Mouse (Mus musculus): Measurements from ENCODE around the gene Kcnk13. TPM values are rescaled to one million over a fixed set of nuclear protein-coding genes. Genes with fewer than 3 reads are reported as not detected.

The Kcnk13 gene
- total and polyA plus RNA-seq, 3 experiments, result 0.13 TPM; not detected in 2

DNA sequence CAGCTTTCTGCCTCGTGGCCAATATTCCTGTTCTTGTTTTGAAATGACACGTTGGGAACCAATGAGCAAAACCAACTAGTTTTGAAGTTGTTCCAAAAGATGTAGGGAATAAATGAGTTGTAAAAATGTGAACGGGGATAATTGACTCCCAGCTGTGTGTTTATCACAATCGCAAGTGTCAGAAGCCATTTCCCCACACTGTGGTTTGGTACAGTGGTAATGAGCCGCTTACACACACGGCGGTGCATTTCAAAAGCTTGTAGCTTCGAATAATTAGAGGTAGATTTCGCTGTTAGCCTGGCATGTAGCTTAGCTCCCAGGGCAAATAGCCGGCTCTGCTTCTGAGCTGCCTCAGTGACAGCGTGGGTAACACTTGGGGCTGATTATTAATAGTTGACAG is 61.4 kb downstream of the Kcnk13 start:
- H3K4me3 ChIP-seq (replicated peaks in 1 of 3; ENCODE audit: low read depth in 2 of 3, low read length in 2 of 3, poor library complexity in 1 of 3), result no peak overlapping the region
- H3K4me1 ChIP-seq (ENCODE audit: control insufficient read depth in 1 of 2, insufficient read depth in 2 of 2), result peaks cover 10 to 35% of the 10 kb centered on the region in 2 experiments
- H3K27me3 ChIP-seq (replicated peaks), result no peaks in the 10 kb centered on the region
- in situ Hi-C loops (cut with MboI; ENCODE audit: low pct_ligation_motif_present, low pct_unique_long_range_greater_than_20kb, low sequenced_read_pairs) (no loop called here), dilution Hi-C loops (cut with MboI; ENCODE audit: extremely low pct_ligation_motif_present, extremely low pct_unique_long_range_greater_than_20kb, low sequenced_read_pairs) (no loop called here)
- H3K27ac ChIP-seq (ENCODE audit: insufficient read depth, low read depth), result no peak overlapping the region
- H3K36me3 ChIP-seq (replicated peaks in 1 of 2; ENCODE audit: control insufficient read depth in 1 of 2, insufficient read depth in 1 of 2, low read length in 1 of 2), result no peaks in the 10 kb centered on the region
- no peak overlapping the region for H3K9ac ChIP-seq (ENCODE audit: insufficient read depth, low read depth)
- no peaks in the 10 kb centered on the region for H3K79me2 ChIP-seq (replicated peaks; ENCODE audit: control insufficient read depth, extremely low read depth, insufficient read depth, poor library complexity, severe bottlenecking)
- DNase-seq (ENCODE audit: extremely low read depth), result no peak
- no peaks in the 10 kb centered on the region for H3K9me3 ChIP-seq (replicated peaks; ENCODE audit: low read length)
- TF ChIP-seq BHLHE40 (IDR thresholded peaks at IDR 0.05; ENCODE audit: low read depth, low read length) (no peak), ELF1 (IDR thresholded peaks at IDR 0.05; ENCODE audit: low read depth, low read length) (no peak), CHD1 (IDR thresholded peaks at IDR 0.05; ENCODE audit: low read depth, low read length) (no peak)
- no peak overlapping the region for H3K4me2 ChIP-seq (ENCODE audit: insufficient read depth, low read depth, poor library complexity, severe bottlenecking)

DNA sequence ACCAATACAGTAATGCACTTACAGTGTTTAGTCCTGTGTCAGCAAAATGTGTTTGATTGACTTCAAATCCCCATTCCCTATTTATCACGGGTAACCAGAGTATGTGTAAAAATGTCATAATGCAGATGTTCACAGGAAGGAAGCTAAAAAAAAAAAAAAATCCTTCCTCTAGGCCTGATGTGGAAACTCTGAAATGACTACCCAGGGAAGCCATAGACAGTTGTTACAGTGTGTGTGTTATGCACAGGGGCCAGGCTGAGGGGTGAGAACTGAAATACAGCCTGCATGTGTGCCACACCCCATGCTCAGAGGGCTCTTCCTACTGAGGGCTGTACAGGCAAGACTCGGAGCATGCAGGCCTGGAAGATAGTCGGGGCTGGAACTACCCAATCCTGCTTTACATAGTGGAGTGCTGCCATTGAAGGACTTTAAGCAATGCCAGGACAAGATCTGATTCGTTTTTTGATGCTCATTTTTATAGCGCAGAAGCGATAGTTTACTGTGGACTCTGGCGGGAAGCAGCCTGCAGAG is 62.5 kb downstream of the Kcnk13 start:
- no peaks in the 10 kb centered on the region for H3K79me2 ChIP-seq (replicated peaks; ENCODE audit: control insufficient read depth, extremely low read depth, insufficient read depth, poor library complexity, severe bottlenecking)
- no peak overlapping the region for H3K27ac ChIP-seq (ENCODE audit: insufficient read depth, low read depth)
- no peaks in the 10 kb centered on the region for H3K36me3 ChIP-seq (replicated peaks in 1 of 2; ENCODE audit: control insufficient read depth in 1 of 2, insufficient read depth in 1 of 2, low read length in 1 of 2)
- H3K4me1 ChIP-seq (ENCODE audit: control insufficient read depth in 1 of 2, insufficient read depth in 2 of 2), result peaks cover 10 to 31% of the 10 kb centered on the region in 2 experiments
- in situ Hi-C loops (cut with MboI; ENCODE audit: low pct_ligation_motif_present, low pct_unique_long_range_greater_than_20kb, low sequenced_read_pairs) (no loop called here), dilution Hi-C loops (cut with MboI; ENCODE audit: extremely low pct_ligation_motif_present, extremely low pct_unique_long_range_greater_than_20kb, low sequenced_read_pairs) (no loop called here)
- H3K27me3 ChIP-seq (replicated peaks), result no peaks in the 10 kb centered on the region
- no peak overlapping the region for H3K4me3 ChIP-seq (replicated peaks in 1 of 3; ENCODE audit: low read depth in 2 of 3, low read length in 2 of 3, poor library complexity in 1 of 3)
- no peak overlapping the region for H3K4me2 ChIP-seq (ENCODE audit: insufficient read depth, low read depth, poor library complexity, severe bottlenecking)
- no peaks in the 10 kb centered on the region for H3K9me3 ChIP-seq (replicated peaks; ENCODE audit: low read length)
- DNase-seq (ENCODE audit: extremely low read depth), result no peak
- 0 out of 2 replicates have a peak, but pooled peaks have one; percentile 6 for TF ChIP-seq BHLHE40 (IDR thresholded peaks at IDR 0.05; ENCODE audit: low read depth, low read length)
- no peak for TF ChIP-seq CTCF (conservative IDR thresholded peaks at IDR 0.05 in 1 of 2, IDR thresholded peaks at IDR 0.05 in 1 of 2; ENCODE audit: low read depth in 2 of 2, low read length in 2 of 2)
- TF ChIP-seq NRF1 (IDR thresholded peaks at IDR 0.05; ENCODE audit: low read depth, low read length), result no peak
- TF ChIP-seq ZNF384 (IDR thresholded peaks at IDR 0.05; ENCODE audit: low read depth, low read length), result peak; percentile 77
- H3K9ac ChIP-seq (ENCODE audit: insufficient read depth, low read depth), result no peak overlapping the region

DNA sequence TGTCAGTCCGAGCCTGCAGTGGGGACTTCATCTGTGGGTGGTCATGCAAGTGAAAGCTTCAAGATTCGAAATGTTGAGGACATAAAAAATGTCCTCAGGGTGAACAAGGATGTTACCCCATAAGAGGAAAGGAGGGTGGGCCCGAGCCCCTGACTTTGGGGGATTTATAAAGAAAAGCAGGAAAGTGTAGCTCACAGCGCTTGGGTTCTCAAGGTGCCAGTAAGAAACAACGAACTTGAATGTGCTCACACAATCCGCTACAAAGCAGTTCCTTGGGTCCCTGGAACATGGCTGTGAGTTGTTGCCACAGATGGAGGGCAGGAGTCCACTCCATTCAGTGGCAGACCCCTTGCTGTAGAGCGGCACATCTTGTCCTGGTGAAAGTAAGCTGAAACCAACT is 63.0 kb downstream of the Kcnk13 start:
- H3K9ac ChIP-seq (ENCODE audit: insufficient read depth, low read depth), result no peak overlapping the region
- H3K9me3 ChIP-seq (replicated peaks; ENCODE audit: low read length), result no peaks in the 10 kb centered on the region
- H3K27ac ChIP-seq (ENCODE audit: insufficient read depth, low read depth), result no peak overlapping the region
- no peaks in the 10 kb centered on the region for H3K27me3 ChIP-seq (replicated peaks)
- no peaks in the 10 kb centered on the region for H3K36me3 ChIP-seq (replicated peaks in 1 of 2; ENCODE audit: control insufficient read depth in 1 of 2, insufficient read depth in 1 of 2, low read length in 1 of 2)
- in situ Hi-C loops (cut with MboI; ENCODE audit: low pct_ligation_motif_present, low pct_unique_long_range_greater_than_20kb, low sequenced_read_pairs) (no loop called here), dilution Hi-C loops (cut with MboI; ENCODE audit: extremely low pct_ligation_motif_present, extremely low pct_unique_long_range_greater_than_20kb, low sequenced_read_pairs) (no loop called here)
- H3K4me2 ChIP-seq (ENCODE audit: insufficient read depth, low read depth, poor library complexity, severe bottlenecking), result no peak overlapping the region
- no peak overlapping the region for H3K4me3 ChIP-seq (replicated peaks in 1 of 3; ENCODE audit: low read depth in 2 of 3, low read length in 2 of 3, poor library complexity in 1 of 3)
- no peak for TF ChIP-seq ETS1 (conservative IDR thresholded peaks at IDR 0.05; ENCODE audit: low read depth, low read length)
- TF ChIP-seq RCOR1 (conservative IDR thresholded peaks at IDR 0.05; ENCODE audit: low read depth, low read length), result no peak
- no peak for TF ChIP-seq MXI1 (IDR thresholded peaks at IDR 0.05; ENCODE audit: low read depth, low read length)
- TF ChIP-seq GABPA (IDR thresholded peaks at IDR 0.05; ENCODE audit: insufficient replicate concordance, low read depth, low read length), result no peak
- TF ChIP-seq MYC (IDR thresholded peaks at IDR 0.05; ENCODE audit: low read depth, low read length), result no peak
- TF ChIP-seq KAT2A (IDR thresholded peaks at IDR 0.05; ENCODE audit: insufficient replicate concordance, low read length), result no peak
- no peak for TF ChIP-seq UBTF (IDR thresholded peaks at IDR 0.05; ENCODE audit: low read depth, low read length)
- TF ChIP-seq MAZ (IDR thresholded peaks at IDR 0.05; ENCODE audit: low read depth, low read length), result no peak
- TF ChIP-seq ZNF384 (IDR thresholded peaks at IDR 0.05; ENCODE audit: low read depth, low read length), result no peak
- TF ChIP-seq USF1 (IDR thresholded peaks at IDR 0.05; ENCODE audit: low read depth, low read length), result no peak
- TF ChIP-seq E2F4 (IDR thresholded peaks at IDR 0.05; ENCODE audit: insufficient replicate concordance, low read depth, low read length), result no peak
- TF ChIP-seq NRF1 (IDR thresholded peaks at IDR 0.05; ENCODE audit: low read depth, low read length), result no peak
- no peak for TF ChIP-seq JUN (IDR thresholded peaks at IDR 0.05; ENCODE audit: insufficient read depth, low read depth, low read length)
- TF ChIP-seq PAX5 (IDR thresholded peaks at IDR 0.05; ENCODE audit: low read length), result no peak
- no peak for TF ChIP-seq RAD21 (IDR thresholded peaks at IDR 0.05; ENCODE audit: low read depth, low read length)
- TF ChIP-seq HCFC1 (IDR thresholded peaks at IDR 0.05; ENCODE audit: low read depth, low read length), result no peak
- TF ChIP-seq ZMIZ1 (IDR thresholded peaks at IDR 0.05; ENCODE audit: low read depth, low read length), result no peak
- TF ChIP-seq MEF2A (IDR thresholded peaks at IDR 0.05; ENCODE audit: borderline replicate concordance, low read depth, low read length), result no peak
- TF ChIP-seq CHD1 (IDR thresholded peaks at IDR 0.05; ENCODE audit: low read depth, low read length), result no peak
- H3K4me1 ChIP-seq (ENCODE audit: control insufficient read depth in 1 of 2, insufficient read depth in 2 of 2), result peaks cover 7 to 26% of the 10 kb centered on the region in 2 experiments
- DNase-seq (ENCODE audit: extremely low read depth), result no peak
- no peaks in the 10 kb centered on the region for H3K79me2 ChIP-seq (replicated peaks; ENCODE audit: control insufficient read depth, extremely low read depth, insufficient read depth, poor library complexity, severe bottlenecking)

Measured in CH12.LX (cell line).